Comparison of ENCODE assay signal across 11 mouse cellular contexts in the genomic region with DNA sequence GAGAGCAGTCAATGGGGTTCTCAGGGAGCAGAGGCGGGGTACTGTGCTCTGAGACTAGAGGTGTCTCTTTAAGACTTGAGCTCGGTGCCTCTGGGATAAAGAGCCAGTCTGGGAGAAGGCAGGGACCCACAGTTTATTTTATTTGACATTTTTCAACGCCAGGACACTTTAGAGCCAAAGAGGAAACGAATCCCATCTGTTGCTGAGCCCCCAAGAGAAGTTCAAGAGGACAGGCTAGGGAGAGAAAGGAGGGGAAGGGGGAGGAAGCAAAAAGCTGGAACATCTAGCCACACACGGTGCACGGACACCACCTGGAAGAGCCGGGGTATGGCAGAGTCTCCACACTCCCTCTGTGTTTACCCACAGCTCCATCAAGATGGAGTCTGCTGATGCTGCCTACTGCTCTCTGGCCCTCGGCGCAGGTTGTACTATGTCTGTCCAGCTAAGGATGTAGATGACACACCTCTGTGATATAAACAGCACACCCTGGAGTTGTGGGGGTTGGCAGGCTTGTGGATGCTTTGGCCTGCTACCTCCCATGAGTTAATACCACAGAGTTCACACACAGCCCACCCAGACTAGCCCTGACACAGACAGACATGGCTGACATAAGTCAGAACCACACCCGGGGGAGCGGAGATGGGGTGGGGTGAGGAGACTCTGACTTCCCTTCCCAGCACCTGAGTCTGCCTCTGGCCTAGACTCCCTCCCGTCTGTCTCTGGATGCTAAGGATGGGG.
DNase-seq lines count a peak whose midpoint lies in the region; ATAC-seq and TF ChIP-seq lines count a peak whose summit lies in the region.
"Had no signal": no experiment of that assay in that cellular context is flagged by ENCODE, and none has a peak within 500 bp of the region (broad histone marks: within the 10 kb centered on the region; RNA-seq: fewer than 3 reads in every experiment).

No protein-coding gene starts in this region.

- H3K27me3 ChIP-seq in kidney, embryonic 15.5 days, result no peaks in the 10 kb centered on the region
- no peaks in the 10 kb centered on the region for H3K27me3 ChIP-seq in neural tube, embryonic 15.5 days (replicated peaks)
- no peaks in the 10 kb centered on the region for H3K27me3 ChIP-seq in heart, embryonic 15.5 days
- H3K27me3 ChIP-seq in stomach, postnatal 0 days (ENCODE audit: control insufficient read depth, insufficient read depth, low read length), result no peaks in the 10 kb centered on the region

- H3K4me2 ChIP-seq in kidney, embryonic 15.5 days, result peak overlapping the region; percentile 12; the same call in 1 of the 2 replicates
- H3K4me2 ChIP-seq in neural tube, embryonic 15.5 days, result no peak overlapping the region
- H3K4me2 ChIP-seq in heart, embryonic 15.5 days, result peak overlapping the region; percentile 42
- 0 out of 2 replicates have a peak overlapping the region, but pooled peaks have one; percentile 17 for H3K4me2 ChIP-seq in stomach, postnatal 0 days (replicated peaks; ENCODE audit: low read depth)
- H3K4me2 ChIP-seq: midbrain, embryonic 11.5 days had no signal

- ATAC-seq in kidney, embryonic 15.5 days (replicated peaks; ENCODE audit: low FRiP score), result peak; percentile 54
- ATAC-seq in neural tube, embryonic 15.5 days (ENCODE audit: low FRiP score), result no peak
- ATAC-seq in heart, embryonic 15.5 days (replicated peaks; ENCODE audit: insufficient number of reproducible peaks, insufficient read depth, low FRiP score, low read depth), result peak; percentile 86
- ATAC-seq in stomach, postnatal 0 days (ENCODE audit: low FRiP score, low TSS enrichment), result peak; percentile 59; the same call in 1 of the 2 replicates
- ATAC-seq in monocyte, adult 5-6 weeks (replicated peaks; ENCODE audit: insufficient number of reproducible peaks, low FRiP score, low TSS enrichment, poor library complexity, severe bottlenecking), result no peak
- ATAC-seq: activated CD4-positive, CD25-positive, alpha-beta regulatory T cell, adult 4 months had no signal

- H3K9ac ChIP-seq in kidney, embryonic 15.5 days, result no peak overlapping the region
- H3K9ac ChIP-seq in neural tube, embryonic 15.5 days (replicated peaks), result no peak overlapping the region
- H3K9ac ChIP-seq in heart, embryonic 15.5 days, result no peak overlapping the region
- H3K9ac ChIP-seq in stomach, postnatal 0 days (ENCODE audit: low read length), result no peak overlapping the region; the same call in 1 of the 2 replicates

- TF ChIP-seq EP300 in stomach, postnatal 0 days (optimal IDR thresholded peaks at IDR 0.05), result no peak

- peak overlapping the region; percentile 61 for H3K27ac ChIP-seq in kidney, embryonic 15.5 days
- H3K27ac ChIP-seq in neural tube, embryonic 15.5 days (replicated peaks), result 0 out of 2 replicates have a peak overlapping the region, but pooled peaks have one; percentile 23
- peak overlapping the region; percentile 94 for H3K27ac ChIP-seq in heart, embryonic 15.5 days
- H3K27ac ChIP-seq in stomach, postnatal 0 days (replicated peaks), result peak overlapping the region; percentile 40; the same call in 1 of the 2 replicates

- no peaks in the 10 kb centered on the region for H3K9me3 ChIP-seq in kidney, embryonic 15.5 days (replicated peaks)
- H3K9me3 ChIP-seq in neural tube, embryonic 15.5 days (replicated peaks), result no peaks in the 10 kb centered on the region
- H3K9me3 ChIP-seq in heart, embryonic 15.5 days (replicated peaks), result no peaks in the 10 kb centered on the region
- H3K9me3 ChIP-seq in stomach, postnatal 0 days (ENCODE audit: control insufficient read depth, low read length), result no peaks in the 10 kb centered on the region

- peaks cover 10% of the 10 kb centered on the region for H3K36me3 ChIP-seq in kidney, embryonic 15.5 days
- peaks cover 6% of the 10 kb centered on the region; the same call in 1 of the 2 replicates for H3K36me3 ChIP-seq in neural tube, embryonic 15.5 days
- H3K36me3 ChIP-seq in heart, embryonic 15.5 days, result 0 out of 2 replicates have a peak, but pooled peaks cover 7% of the 10 kb centered on the region
- no peaks in the 10 kb centered on the region; the same call in 1 of the 2 replicates for H3K36me3 ChIP-seq in stomach, postnatal 0 days (ENCODE audit: control insufficient read depth, insufficient read depth, low read length)

- no peak overlapping the region for H3K4me3 ChIP-seq in kidney, embryonic 15.5 days (replicated peaks)
- no peak overlapping the region for H3K4me3 ChIP-seq in neural tube, embryonic 15.5 days (replicated peaks)
- no peak overlapping the region for H3K4me3 ChIP-seq in heart, embryonic 15.5 days
- no peak overlapping the region for H3K4me3 ChIP-seq in stomach, postnatal 0 days (ENCODE audit: low read depth, low read length)

- 44% methylated on average over 12 of the region's 12 CpGs for WGBS in kidney, embryonic 15.5 days
- 85% methylated on average over 12 of the region's 12 CpGs for WGBS in neural tube, embryonic 15.5 days
- 23% methylated on average over 12 of the region's 12 CpGs for WGBS in heart, embryonic 15.5 days
- WGBS in stomach, postnatal 0 days, result 26% methylated on average over 12 of the region's 12 CpGs

- peaks cover 16% of the 10 kb centered on the region for H3K4me1 ChIP-seq in kidney, embryonic 15.5 days
- H3K4me1 ChIP-seq in neural tube, embryonic 15.5 days, result peaks cover 15% of the 10 kb centered on the region
- peaks cover 36% of the 10 kb centered on the region for H3K4me1 ChIP-seq in heart, embryonic 15.5 days (replicated peaks)
- H3K4me1 ChIP-seq in stomach, postnatal 0 days (replicated peaks; ENCODE audit: control insufficient read depth, insufficient read depth), result no peaks in the 10 kb centered on the region; the same call in 1 of the 2 replicates

- no peak for DNase-seq in kidney, adult 11 months
- DNase-seq in neural tube, embryonic 10.5 days (ENCODE audit: extremely low spot score, low spot score), result no peak
- DNase-seq in stomach, postnatal 0 days (ENCODE audit: low spot score), result no peak
- no peak for DNase-seq in cerebellum, adult 11 months
- DNase-seq: kidney, adult 9 months had no signal

- TF ChIP-seq CTCF in stomach, postnatal 0 days (IDR thresholded peaks at IDR 0.05; ENCODE audit: low read depth), result no peak

Comparison
In these comparisons a context has a peak if more than half of its experiments do, and no peak if none do; other contexts are left out.
1. ATAC-seq: peak in kidney, embryonic 15.5 days (single experiment), heart, embryonic 15.5 days (single experiment) and stomach, postnatal 0 days (single experiment); none in neural tube, embryonic 15.5 days (single experiment) and monocyte, adult 5-6 weeks (single experiment).
2. H3K27ac ChIP-seq: peak in every context shown above with its lines; median percentile 94 in heart, embryonic 15.5 days; 61 in kidney, embryonic 15.5 days; 40 in stomach, postnatal 0 days; 23 in neural tube, embryonic 15.5 days.